Mouse (Mus musculus): Measurements from ENCODE around the gene Gmppa. TPM values are rescaled to one million over a fixed set of nuclear protein-coding genes. Genes with fewer than 3 reads are reported as not detected.

The Gmppa gene
- polyA plus RNA-seq, 1 experiment from 2014 or later, result 64.6 TPM

DNA sequence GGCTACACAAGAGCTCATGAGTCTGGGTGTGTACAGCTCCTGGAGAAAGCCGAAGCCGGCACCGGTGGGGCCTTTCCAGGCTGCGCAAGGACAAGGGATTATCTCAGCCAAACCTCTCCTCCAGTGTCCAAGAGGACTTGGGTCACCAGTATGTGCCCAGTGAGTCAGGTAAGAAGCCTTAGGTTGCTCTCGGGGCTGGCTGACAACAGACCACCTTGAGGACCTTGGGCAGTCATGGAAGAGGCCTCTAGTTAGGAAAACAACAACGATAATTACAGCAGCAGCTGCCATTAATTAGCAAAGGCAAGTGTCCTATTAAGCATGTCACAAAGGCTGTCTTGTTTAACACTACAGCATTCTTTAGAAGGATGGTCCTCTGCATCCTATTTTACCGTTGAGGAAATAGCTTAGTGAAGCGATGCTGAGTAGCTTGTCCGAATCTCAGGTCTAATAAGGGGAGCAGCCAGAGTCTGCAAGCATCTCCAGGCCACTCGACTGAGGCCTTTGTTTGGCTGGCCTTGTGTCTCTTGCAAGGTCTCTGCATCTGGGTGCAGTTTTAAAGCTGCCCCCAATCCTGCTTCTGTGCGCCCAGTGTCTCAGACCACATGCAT lies 11.8 kb upstream of the Gmppa start:
- no peaks in the 10 kb centered on the region for H3K9me3 ChIP-seq
- peaks cover 46% of the 10 kb centered on the region for H3K27me3 ChIP-seq
- no peaks in the 10 kb centered on the region for H3K36me3 ChIP-seq
- ATAC-seq (ENCODE audit: insufficient number of reproducible peaks, insufficient read depth, low FRiP score, low TSS enrichment), result 0 out of 2 replicates have a peak, but pooled peaks have one; percentile 24
- no peak overlapping the region for H3K9ac ChIP-seq
- WGBS, result 27% methylated on average over 11 of the region's 11 CpGs
- H3K4me1 ChIP-seq, result peaks cover 24% of the 10 kb centered on the region
- no peak overlapping the region for H3K4me3 ChIP-seq
- no peak overlapping the region for H3K4me2 ChIP-seq (replicated peaks)
- no peak overlapping the region for H3K27ac ChIP-seq

GRCm38 (mm10) chr1:75425796-75426471 lies 9.8 kb upstream of the Gmppa start:
- ATAC-seq (ENCODE audit: insufficient number of reproducible peaks, insufficient read depth, low FRiP score, low TSS enrichment), result no peak
- Histone ChIP-seq H3K4me3 (no peak overlapping the region), H3K36me3 (no peaks in the 10 kb centered on the region), H3K27me3 (peaks cover 45% of the 10 kb centered on the region), H3K4me2 (replicated peaks) (no peak overlapping the region), H3K9me3 (no peaks in the 10 kb centered on the region), H3K27ac (no peak overlapping the region), H3K4me1 (peaks cover 24% of the 10 kb centered on the region), H3K9ac (no peak overlapping the region)
- WGBS, result 29% methylated on average over 10 of the region's 10 CpGs

DNA sequence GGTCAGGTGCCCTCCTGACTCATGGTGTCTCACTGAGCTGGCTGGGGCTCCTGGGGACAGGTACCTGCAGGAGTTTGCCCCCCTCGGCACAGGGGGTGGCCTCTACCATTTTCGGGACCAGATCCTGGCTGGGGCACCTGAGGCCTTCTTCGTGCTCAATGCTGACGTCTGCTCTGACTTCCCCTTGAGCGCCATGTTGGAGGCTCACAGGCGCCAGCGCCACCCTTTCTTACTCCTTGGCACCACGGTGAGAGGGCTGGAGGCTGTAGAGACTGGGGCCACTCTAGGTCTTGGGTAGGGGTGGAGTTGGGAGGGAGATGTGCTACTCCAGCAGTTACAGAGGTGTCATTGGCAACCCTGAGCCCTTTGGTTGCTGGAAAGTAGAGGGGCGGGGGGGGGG lies 3.1 kb downstream of the Gmppa start:
- WGBS, result 88% methylated on average over 8 of the region's 9 CpGs

GRCm38 (mm10) chr1:75440661-75441060 lies 4.9 kb downstream of the Gmppa start:
- no peak overlapping the region for H3K4me2 ChIP-seq (replicated peaks)
- peaks cover 14% of the 10 kb centered on the region for H3K27me3 ChIP-seq
- H3K36me3 ChIP-seq, result no peaks in the 10 kb centered on the region
- peaks cover 40% of the 10 kb centered on the region for H3K4me1 ChIP-seq
- no peak overlapping the region for H3K27ac ChIP-seq
- H3K9me3 ChIP-seq, result no peaks in the 10 kb centered on the region
- WGBS, result 93% methylated on average over 7 of the region's 7 CpGs
- ATAC-seq (ENCODE audit: insufficient number of reproducible peaks, insufficient read depth, low FRiP score, low TSS enrichment), result no peak
- no peak overlapping the region for H3K4me3 ChIP-seq
- no peak overlapping the region for H3K9ac ChIP-seq

More for the DNA sequence above, 3.1 kb downstream of the Gmppa start:
- H3K9ac ChIP-seq, result no peak overlapping the region
- H3K9me3 ChIP-seq, result no peaks in the 10 kb centered on the region
- H3K36me3 ChIP-seq, result no peaks in the 10 kb centered on the region
- H3K4me3 ChIP-seq, result no peak overlapping the region
- H3K4me2 ChIP-seq (replicated peaks), result no peak overlapping the region
- no peaks in the 10 kb centered on the region for H3K27me3 ChIP-seq
- peaks cover 24% of the 10 kb centered on the region for H3K4me1 ChIP-seq
- no peak overlapping the region for H3K27ac ChIP-seq
- no peak for ATAC-seq (ENCODE audit: insufficient number of reproducible peaks, insufficient read depth, low FRiP score, low TSS enrichment)

GRCm38 (mm10) chr1:75441471-75441996 lies 5.8 kb downstream of the Gmppa start:
- Histone ChIP-seq H3K4me3 (no peak overlapping the region), H3K9me3 (no peaks in the 10 kb centered on the region), H3K27ac (no peak overlapping the region), H3K4me1 (peaks cover 43% of the 10 kb centered on the region), H3K9ac (no peak overlapping the region), H3K36me3 (no peaks in the 10 kb centered on the region), H3K4me2 (replicated peaks) (no peak overlapping the region), H3K27me3 (peaks cover 18% of the 10 kb centered on the region)
- no peak for ATAC-seq (ENCODE audit: insufficient number of reproducible peaks, insufficient read depth, low FRiP score, low TSS enrichment)
- 84% methylated on average over 15 of the region's 15 CpGs for WGBS

DNA sequence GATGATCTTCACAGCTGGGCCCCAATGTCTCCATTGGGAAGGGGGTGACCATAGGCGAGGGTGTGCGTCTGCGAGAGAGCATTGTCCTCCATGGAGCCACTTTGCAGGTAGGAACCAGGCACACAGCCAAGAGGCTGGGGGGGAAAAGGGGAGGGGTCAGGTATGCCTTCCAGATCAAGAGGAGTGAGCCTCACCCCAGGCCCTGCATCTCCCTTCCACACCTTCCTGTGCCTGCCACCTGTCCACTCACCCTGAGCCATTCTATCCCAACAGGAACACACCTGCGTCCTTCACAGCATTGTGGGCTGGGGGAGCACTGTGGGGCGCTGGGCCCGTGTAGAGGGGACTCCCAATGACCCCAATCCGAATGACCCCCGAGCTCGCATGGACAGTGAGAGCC lies 6.4 kb downstream of the Gmppa start:
- WGBS, result 77% methylated on average over 9 of the region's 9 CpGs
- Histone ChIP-seq H3K4me1 (peaks cover 43% of the 10 kb centered on the region), H3K4me3 (no peak overlapping the region), H3K9me3 (no peaks in the 10 kb centered on the region), H3K27me3 (peaks cover 25% of the 10 kb centered on the region), H3K27ac (no peak overlapping the region), H3K9ac (no peak overlapping the region), H3K4me2 (replicated peaks) (no peak overlapping the region), H3K36me3 (no peaks in the 10 kb centered on the region)
- ATAC-seq (ENCODE audit: insufficient number of reproducible peaks, insufficient read depth, low FRiP score, low TSS enrichment), result no peak

GRCm38 (mm10) chr1:75442811-75443210 lies 7.1 kb downstream of the Gmppa start:
- Histone ChIP-seq H3K4me1 (peaks cover 49% of the 10 kb centered on the region), H3K36me3 (no peaks in the 10 kb centered on the region), H3K27ac (no peak overlapping the region), H3K27me3 (peaks cover 31% of the 10 kb centered on the region), H3K4me2 (replicated peaks) (no peak overlapping the region), H3K4me3 (no peak overlapping the region), H3K9ac (no peak overlapping the region), H3K9me3 (no peaks in the 10 kb centered on the region)
- ATAC-seq (ENCODE audit: insufficient number of reproducible peaks, insufficient read depth, low FRiP score, low TSS enrichment), result no peak
- WGBS, result 53% methylated on average over 8 of the region's 8 CpGs

DNA sequence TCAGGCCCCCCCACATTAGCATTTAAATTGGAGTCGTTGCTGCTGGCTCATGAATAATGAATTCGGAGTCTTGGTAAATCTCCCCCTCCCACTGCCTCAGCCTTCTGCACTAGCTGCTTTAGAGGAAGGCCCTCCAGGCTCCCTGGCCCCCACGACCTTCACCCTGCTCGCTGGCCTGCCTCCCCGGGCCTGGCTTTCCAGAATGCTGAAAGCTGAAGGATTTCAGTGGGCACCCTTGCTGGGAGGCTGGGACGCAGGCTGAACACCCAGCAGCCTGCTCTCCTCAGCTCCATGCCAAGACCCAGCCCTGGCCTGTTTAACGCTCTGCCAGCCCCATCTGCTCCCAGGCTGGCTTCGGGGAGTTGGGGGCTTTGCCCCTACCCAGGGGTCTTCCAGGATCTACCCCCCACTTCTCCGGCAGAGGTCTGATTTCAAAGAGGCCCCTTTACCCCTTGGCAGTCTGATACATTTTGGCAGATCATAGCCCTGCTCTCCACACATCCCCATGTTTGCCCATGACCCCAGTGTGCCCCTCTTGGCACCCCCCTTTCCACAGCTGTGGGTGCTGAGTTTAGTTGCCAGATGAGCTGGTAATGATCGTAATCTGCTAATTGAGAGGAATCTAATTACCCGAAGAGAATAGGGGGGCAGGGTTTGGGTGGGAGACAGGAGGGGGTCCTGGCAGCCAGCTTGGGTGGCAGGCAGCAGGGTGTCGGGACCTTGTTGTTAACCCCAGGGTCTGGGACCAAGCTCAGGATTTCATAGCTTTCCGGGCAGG lies 7.7 kb downstream of the Gmppa start:
- ATAC-seq (ENCODE audit: insufficient number of reproducible peaks, insufficient read depth, low FRiP score, low TSS enrichment), result no peak

DNA sequence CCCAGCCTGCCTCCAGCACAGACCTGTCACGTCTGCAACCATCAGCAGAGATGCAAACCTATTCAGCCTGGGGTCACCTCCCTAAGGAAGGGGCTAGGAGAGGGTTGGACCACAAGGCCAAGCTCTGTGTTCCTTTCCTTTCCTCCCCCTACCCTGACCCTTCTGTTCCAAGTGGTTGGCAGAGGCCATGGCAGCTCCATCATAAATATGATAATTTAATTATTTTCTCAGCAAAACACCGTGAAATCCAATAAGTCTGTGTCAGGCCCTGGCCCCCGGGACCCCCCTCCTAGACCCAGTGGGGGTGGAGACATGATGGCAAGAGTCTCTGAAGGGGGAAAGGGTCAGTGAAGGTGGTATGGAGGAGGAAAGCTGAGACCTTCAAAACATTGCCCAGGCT lies 8.5 kb downstream of the Gmppa start:
- H3K4me1 ChIP-seq, result peaks cover 61% of the 10 kb centered on the region
- H3K27me3 ChIP-seq, result peaks cover 45% of the 10 kb centered on the region
- no peaks in the 10 kb centered on the region for H3K9me3 ChIP-seq
- H3K9ac ChIP-seq, result no peak overlapping the region
- H3K4me3 ChIP-seq, result no peak overlapping the region
- no peak for ATAC-seq (ENCODE audit: insufficient number of reproducible peaks, insufficient read depth, low FRiP score, low TSS enrichment)
- H3K27ac ChIP-seq, result no peak overlapping the region
- 22% methylated on average over 3 of the region's 3 CpGs for WGBS
- no peaks in the 10 kb centered on the region for H3K36me3 ChIP-seq
- no peak overlapping the region for H3K4me2 ChIP-seq (replicated peaks)

More for the DNA sequence above, 7.7 kb downstream of the Gmppa start:
- WGBS, result 18% methylated on average over 13 of the region's 13 CpGs
- Histone ChIP-seq H3K9ac (no peak overlapping the region; the same call in 1 of the 2 replicates), H3K9me3 (no peaks in the 10 kb centered on the region), H3K27me3 (peaks cover 37% of the 10 kb centered on the region), H3K4me1 (peaks cover 54% of the 10 kb centered on the region), H3K27ac (peak overlapping the region; percentile 20; the same call in 1 of the 2 replicates), H3K36me3 (no peaks in the 10 kb centered on the region), H3K4me2 (replicated peaks) (0 out of 2 replicates have a peak overlapping the region, but pooled peaks have one; percentile 2), H3K4me3 (no peak overlapping the region)

DNA sequence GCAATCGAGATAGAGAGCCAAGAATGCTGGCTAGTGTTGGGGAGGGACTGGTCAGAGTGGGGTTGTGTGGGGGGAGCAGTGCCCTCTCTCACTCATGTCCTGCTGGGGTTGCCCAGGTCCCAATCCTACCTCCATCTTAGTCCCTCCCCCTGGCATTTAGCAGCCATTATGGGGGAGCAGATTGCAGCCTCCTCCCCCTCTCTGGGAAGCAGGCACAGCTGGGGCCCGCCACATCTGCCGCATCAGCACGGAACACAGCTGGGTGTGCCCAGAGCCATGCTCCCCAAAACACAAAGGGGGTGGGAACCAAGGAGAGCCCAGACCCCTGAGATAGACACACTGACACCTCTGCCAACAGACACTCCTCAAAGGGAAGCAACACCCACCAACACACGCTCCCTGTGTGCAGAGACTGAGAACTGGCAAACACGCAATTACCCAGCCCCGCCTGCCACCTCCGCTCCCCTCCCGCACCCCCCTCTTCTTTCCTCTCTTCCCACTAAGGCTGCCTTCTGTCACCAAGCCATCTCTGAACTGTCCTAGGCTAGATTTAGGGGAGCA lies 9.5 kb downstream of the Gmppa start:
- Histone ChIP-seq H3K4me1 (peaks cover 72% of the 10 kb centered on the region), H3K9ac (no peak overlapping the region), H3K4me3 (no peak overlapping the region), H3K36me3 (no peaks in the 10 kb centered on the region), H3K27me3 (peaks cover 55% of the 10 kb centered on the region), H3K9me3 (no peaks in the 10 kb centered on the region), H3K27ac (0 out of 2 replicates have a peak overlapping the region, but pooled peaks have one; percentile 11), H3K4me2 (replicated peaks) (0 out of 2 replicates have a peak overlapping the region, but pooled peaks have one; percentile 39)
- 17% methylated on average over 9 of the region's 9 CpGs for whole genome bisulfite sequencing
- ATAC-seq (ENCODE audit: insufficient number of reproducible peaks, insufficient read depth, low FRiP score, low TSS enrichment), result no peak

All from embryonic facial prominence, embryonic 12.5 days (tissue).